25 mouse cellular contexts compared by ENCODE assay signal in the genomic region with DNA sequence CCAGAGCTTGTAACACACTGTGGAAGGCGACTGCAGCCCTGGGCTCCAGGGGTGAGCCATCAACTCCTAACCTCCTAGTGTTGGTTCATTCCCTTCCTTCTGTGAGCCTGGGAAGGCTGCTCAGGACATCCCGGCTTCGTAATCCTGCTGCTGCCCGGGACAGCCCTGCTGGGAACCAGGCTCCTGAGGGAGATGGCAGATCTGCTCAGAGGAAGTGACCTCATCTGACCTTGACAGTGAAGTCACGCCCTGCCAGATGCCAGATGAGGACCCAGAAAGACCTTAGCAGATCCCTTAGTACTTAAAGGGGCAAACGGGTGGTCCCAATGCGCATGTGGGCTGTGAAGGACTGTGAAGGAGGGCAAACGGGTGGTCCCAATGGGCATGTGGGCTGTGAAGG. TPM values are rescaled to one million over a fixed set of nuclear protein-coding genes. Genes with fewer than 3 reads are reported as not detected.
DNase-seq lines count a peak whose midpoint lies in the region; ATAC-seq lines count a peak whose summit lies in the region.
"Had no signal": no experiment of that assay in that cellular context is flagged by ENCODE, and none has a peak within 500 bp of the region (broad histone marks: within the 10 kb centered on the region; RNA-seq: fewer than 3 reads in every experiment).

No protein-coding gene starts in this region.

- H3K4me2 ChIP-seq in forebrain, embryonic 12.5 days: no peak overlapping the region
- H3K4me2 ChIP-seq: embryonic facial prominence, embryonic 13.5 days; forebrain, embryonic 15.5 days; midbrain, embryonic 13.5 days; neural tube, embryonic 12.5 days had no signal

- intact Hi-C loops in heart, postnatal 10 days (cut with DNase I): no loop called here
- intact Hi-C loops in heart, postnatal 25 days (cut with DNase I): no loop called here

- peaks cover 96% of the 10 kb centered on the region for H3K4me1 ChIP-seq in megakaryocyte, embryonic 14.5 days
- H3K4me1 ChIP-seq in forebrain, embryonic 12.5 days: no peaks in the 10 kb centered on the region
- H3K4me1 ChIP-seq: embryonic facial prominence, embryonic 13.5 days; forebrain, embryonic 15.5 days; midbrain, embryonic 13.5 days had no signal

- peaks cover 21% of the 10 kb centered on the region for H3K27me3 ChIP-seq in megakaryocyte, embryonic 14.5 days (replicated peaks)
- no peaks in the 10 kb centered on the region for H3K27me3 ChIP-seq in forebrain, embryonic 12.5 days
- H3K27me3 ChIP-seq: embryonic facial prominence, embryonic 13.5 days; forebrain, embryonic 15.5 days; midbrain, embryonic 13.5 days; neural tube, embryonic 12.5 days had no signal

- H3K36me3 ChIP-seq in megakaryocyte, embryonic 14.5 days (replicated peaks; ENCODE audit: low read length): no peaks in the 10 kb centered on the region
- no peaks in the 10 kb centered on the region for H3K36me3 ChIP-seq in forebrain, embryonic 12.5 days (replicated peaks)
- H3K36me3 ChIP-seq: embryonic facial prominence, embryonic 13.5 days; forebrain, embryonic 15.5 days; midbrain, embryonic 13.5 days; neural tube, embryonic 12.5 days had no signal

- WGBS in forebrain, embryonic 12.5 days: 85% methylated on average over 8 of the region's 8 CpGs

- ATAC-seq in megakaryocyte, adult 5-6 weeks (ENCODE audit: poor library complexity, severe bottlenecking): no peak
- ATAC-seq in forebrain, embryonic 12.5 days (ENCODE audit: low FRiP score): no peak
- ATAC-seq: forebrain, embryonic 15.5 days; midbrain, embryonic 13.5 days had no signal

- DNase-seq in embryo, embryonic 10 days (ENCODE audit: low spot score): peak; percentile 34
- no peak for DNase-seq in embryo, embryonic 10.5 days (ENCODE audit: low spot score)
- peak; percentile 37 to 51 for DNase-seq in heart, postnatal 10 days
- no peak for DNase-seq in heart, postnatal 25 days (ENCODE audit: low spot score)
- DNase-seq: cerebellum, adult 9-10 months; kidney, adult 11 months; thymus, postnatal 14 days had no signal

- no peaks in the 10 kb centered on the region for H3K9me3 ChIP-seq in megakaryocyte, embryonic 14.5 days
- no peaks in the 10 kb centered on the region for H3K9me3 ChIP-seq in forebrain, embryonic 12.5 days
- H3K9me3 ChIP-seq: embryonic facial prominence, embryonic 13.5 days; forebrain, embryonic 15.5 days; midbrain, embryonic 13.5 days; neural tube, embryonic 12.5 days had no signal

- no peak overlapping the region for H3K9ac ChIP-seq in forebrain, embryonic 12.5 days
- H3K9ac ChIP-seq: embryonic facial prominence, embryonic 13.5 days; forebrain, embryonic 15.5 days; liver, embryonic 14.5 days; midbrain, embryonic 13.5 days; neural tube, embryonic 12.5 days had no signal

- H3K4me3 ChIP-seq in megakaryocyte, embryonic 14.5 days (replicated peaks): peak overlapping the region; percentile 50
- no peak overlapping the region for H3K4me3 ChIP-seq in forebrain, embryonic 12.5 days (replicated peaks)
- H3K4me3 ChIP-seq: embryonic facial prominence, embryonic 13.5 days; forebrain, embryonic 15.5 days; midbrain, embryonic 13.5 days; neural tube, embryonic 12.5 days had no signal

- H3K27ac ChIP-seq in forebrain, embryonic 12.5 days: no peak overlapping the region
- H3K27ac ChIP-seq: embryonic facial prominence, embryonic 13.5 days; forebrain, embryonic 15.5 days; liver, embryonic 14.5 days; midbrain, embryonic 13.5 days; neural tube, embryonic 12.5 days had no signal

RNA-seq across cellular contexts. Expression of gene Socs1, which starts 24.2 kb away (rescaled TPM):
- 1 to 10 TPM; 1.2 to 1.5 TPM for total RNA-seq in heart, postnatal 10 days (2021)
- total RNA-seq in heart, postnatal 25 days (2021): under 1 TPM; 0.45 to 0.62 TPM
- polyA plus RNA-seq in megakaryocyte, embryonic 14.5 days (2012; ENCODE audit: insufficient read depth, low replicate concordance): 13.2 and 35.3 TPM in 2 replicates
- total RNA-seq in megakaryocyte, adult 5-6 weeks (2015): 0.54 and 0.59 TPM in 2 replicates
- total RNA-seq in megakaryocyte, adult 5-6 weeks (2017): 0.73 and 1.7 TPM in 2 replicates
- polyA plus RNA-seq in forebrain, embryonic 12.5 days (2016; fragmentation: Nextera tagmentation; extraction: Ambion mirVana): 2.2 and 2.6 TPM in 2 replicates

RNA-seq across cellular contexts. Expression of gene Tnp2, which starts 27.3 kb away (rescaled TPM):
- not detected for total RNA-seq in heart, postnatal 10 days (2021)
- total RNA-seq in heart, postnatal 25 days (2021): not detected
- polyA plus RNA-seq in megakaryocyte, embryonic 14.5 days (2012; ENCODE audit: insufficient read depth, low replicate concordance): not detected in 2 replicates
- total RNA-seq in megakaryocyte, adult 5-6 weeks (2015): not detected in 2 replicates
- total RNA-seq in megakaryocyte, adult 5-6 weeks (2017): not detected in 2 replicates
- polyA plus RNA-seq in forebrain, embryonic 12.5 days (2016; fragmentation: Nextera tagmentation; extraction: Ambion mirVana): not detected in 2 replicates
- total RNA-seq: adrenal gland, adult 18-20 months; heart, adult 18-20 months; hematopoietic stem cell, adult 5-6 weeks; layer of hippocampus, adult 18-20 months; layer of hippocampus, postnatal 25 days; left cerebral cortex, postnatal 10 days had no signal
- polyA plus RNA-seq: cortical plate, adult 2 months; embryonic facial prominence, embryonic 13.5 days; forebrain, embryonic 15.5 days; kidney, embryonic 16.5 days; limb, embryonic 14.5 days; liver, embryonic 14.5 days; lung, embryonic 16.5 days; midbrain, embryonic 13.5 days; neural tube, embryonic 12.5 days had no signal

RNA-seq across cellular contexts. Expression of gene Prm3, which starts 29.5 kb away (rescaled TPM):
- not detected for total RNA-seq in heart, postnatal 10 days (2021)
- total RNA-seq in heart, postnatal 25 days (2021): not detected
- not detected in 2 replicates for polyA plus RNA-seq in megakaryocyte, embryonic 14.5 days (2012; ENCODE audit: insufficient read depth, low replicate concordance)
- total RNA-seq in megakaryocyte, adult 5-6 weeks (2015): not detected in 2 replicates
- not detected in 2 replicates for total RNA-seq in megakaryocyte, adult 5-6 weeks (2017)
- not detected in 2 replicates for polyA plus RNA-seq in forebrain, embryonic 12.5 days (2016; fragmentation: Nextera tagmentation; extraction: Ambion mirVana)
- total RNA-seq: adrenal gland, adult 18-20 months; heart, adult 18-20 months; hematopoietic stem cell, adult 5-6 weeks; layer of hippocampus, adult 18-20 months; layer of hippocampus, postnatal 25 days; left cerebral cortex, postnatal 10 days had no signal
- polyA plus RNA-seq: cortical plate, adult 2 months; embryonic facial prominence, embryonic 13.5 days; forebrain, embryonic 15.5 days; kidney, embryonic 16.5 days; limb, embryonic 14.5 days; liver, embryonic 14.5 days; lung, embryonic 16.5 days; midbrain, embryonic 13.5 days; neural tube, embryonic 12.5 days had no signal

RNA-seq across cellular contexts. Expression of gene Prm2, which starts 34.8 kb away (rescaled TPM):
- total RNA-seq in heart, postnatal 10 days (2021): not detected
- total RNA-seq in heart, postnatal 25 days (2021): not detected
- not detected in 2 replicates for polyA plus RNA-seq in megakaryocyte, embryonic 14.5 days (2012; ENCODE audit: insufficient read depth, low replicate concordance)
- total RNA-seq in megakaryocyte, adult 5-6 weeks (2015): not detected in 2 replicates
- total RNA-seq in megakaryocyte, adult 5-6 weeks (2017): not detected in 2 replicates
- polyA plus RNA-seq in forebrain, embryonic 12.5 days (2016; fragmentation: Nextera tagmentation; extraction: Ambion mirVana): not detected in 2 replicates
- total RNA-seq: adrenal gland, adult 18-20 months; heart, adult 18-20 months; hematopoietic stem cell, adult 5-6 weeks; layer of hippocampus, adult 18-20 months; layer of hippocampus, postnatal 25 days; left cerebral cortex, postnatal 10 days had no signal
- polyA plus RNA-seq: cortical plate, adult 2 months; embryonic facial prominence, embryonic 13.5 days; forebrain, embryonic 15.5 days; kidney, embryonic 16.5 days; limb, embryonic 14.5 days; liver, embryonic 14.5 days; lung, embryonic 16.5 days; midbrain, embryonic 13.5 days; neural tube, embryonic 12.5 days had no signal

RNA-seq across cellular contexts. Expression of gene Prm1, which starts 44.5 kb away (rescaled TPM):
- total RNA-seq in heart, postnatal 10 days (2021): not detected
- not detected for total RNA-seq in heart, postnatal 25 days (2021)
- polyA plus RNA-seq in megakaryocyte, embryonic 14.5 days (2012; ENCODE audit: insufficient read depth, low replicate concordance): not detected in 2 replicates
- total RNA-seq in megakaryocyte, adult 5-6 weeks (2015): not detected in 2 replicates
- not detected in 2 replicates for total RNA-seq in megakaryocyte, adult 5-6 weeks (2017)
- not detected in 2 replicates for polyA plus RNA-seq in forebrain, embryonic 12.5 days (2016; fragmentation: Nextera tagmentation; extraction: Ambion mirVana)
- total RNA-seq: adrenal gland, adult 18-20 months; heart, adult 18-20 months; hematopoietic stem cell, adult 5-6 weeks; layer of hippocampus, adult 18-20 months; layer of hippocampus, postnatal 25 days; left cerebral cortex, postnatal 10 days had no signal
- polyA plus RNA-seq: cortical plate, adult 2 months; embryonic facial prominence, embryonic 13.5 days; forebrain, embryonic 15.5 days; kidney, embryonic 16.5 days; limb, embryonic 14.5 days; liver, embryonic 14.5 days; lung, embryonic 16.5 days; midbrain, embryonic 13.5 days; neural tube, embryonic 12.5 days had no signal

Comparison
In these comparisons a context has a peak if more than half of its experiments do, and no peak if none do; other contexts are left out.
1. DNase-seq: peak in embryo, embryonic 10 days (single experiment) and heart, postnatal 10 days (2 of 2); none in embryo, embryonic 10.5 days (single experiment) and heart, postnatal 25 days (single experiment).